Mouse (Mus musculus): Measurements from ENCODE around the gene Mmp9. TPM values are rescaled to one million over a fixed set of nuclear protein-coding genes. Genes with fewer than 3 reads are reported as not detected.
A peak's percentile ranks its signal among the peaks of the same experiment; 100 is the strongest.

The Mmp9 gene
- polyA plus RNA-seq, 1 experiment from 2014 or later: 1.2 TPM

DNA sequence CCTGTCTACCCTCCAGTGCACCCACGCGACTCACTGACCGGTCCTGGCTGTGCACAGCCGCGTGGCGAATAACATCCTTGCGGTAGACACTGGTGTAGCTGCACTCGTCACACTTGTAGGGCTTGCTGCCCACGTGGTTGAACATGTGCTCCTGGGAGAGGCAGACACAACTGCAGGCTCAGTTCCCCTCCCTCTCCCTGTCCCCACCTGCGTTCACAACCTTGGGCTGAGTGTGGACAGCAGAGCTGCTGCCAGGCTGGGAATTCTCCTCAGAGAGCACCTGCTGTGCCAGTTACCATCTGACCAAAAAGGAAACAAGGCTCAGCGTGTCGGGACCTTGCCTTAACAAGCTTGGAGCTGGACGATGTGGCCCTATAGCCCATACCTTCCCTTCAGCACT, 39.2 kb upstream of the Mmp9 start:
- Histone ChIP-seq H3K9ac (no peak overlapping the region), H3K4me2 (no peak overlapping the region), H3K27me3 (no peaks in the 10 kb centered on the region), H3K9me3 (replicated peaks) (peaks cover 7% of the 10 kb centered on the region), H3K36me3 (peaks cover 100% of the 10 kb centered on the region), H3K4me1 (replicated peaks) (peaks cover 9% of the 10 kb centered on the region), H3K27ac (no peak overlapping the region), H3K4me3 (replicated peaks) (no peak overlapping the region)
- ATAC-seq (ENCODE audit: low read depth) (no peak), DNase-seq (no peak)
- WGBS (ENCODE audit: insufficient replicate concordance): 89% methylated on average over 13 of the region's 13 CpGs

GRCm38 (mm10) chr2:164903496-164903895, 37.1 kb upstream of the Mmp9 start:
- peaks cover 13% of the 10 kb centered on the region for H3K9me3 ChIP-seq (replicated peaks)
- H3K4me2 ChIP-seq: no peak overlapping the region
- ATAC-seq (ENCODE audit: low read depth) (no peak), DNase-seq (no peak)
- no peak overlapping the region for H3K4me3 ChIP-seq (replicated peaks)
- 43% methylated on average over 1 of the region's 1 CpGs for WGBS (ENCODE audit: insufficient replicate concordance)
- no peak overlapping the region for H3K9ac ChIP-seq
- H3K27ac ChIP-seq: no peak overlapping the region
- no peaks in the 10 kb centered on the region for H3K27me3 ChIP-seq
- H3K36me3 ChIP-seq: peaks cover 100% of the 10 kb centered on the region
- H3K4me1 ChIP-seq (replicated peaks): peaks cover 9% of the 10 kb centered on the region

GRCm38 (mm10) chr2:164906071-164906470, 34.5 kb upstream of the Mmp9 start:
- H3K9me3 ChIP-seq (replicated peaks): peaks cover 13% of the 10 kb centered on the region
- H3K27ac ChIP-seq: no peak overlapping the region
- no peak overlapping the region for H3K9ac ChIP-seq
- 95% methylated on average over 4 of the region's 4 CpGs for WGBS (ENCODE audit: insufficient replicate concordance)
- peaks cover 84% of the 10 kb centered on the region for H3K36me3 ChIP-seq
- ATAC-seq (ENCODE audit: low read depth) (no peak), DNase-seq (no peak)
- no peak overlapping the region for H3K4me2 ChIP-seq
- no peak overlapping the region for H3K4me3 ChIP-seq (replicated peaks)
- H3K4me1 ChIP-seq (replicated peaks): peaks cover 23% of the 10 kb centered on the region
- no peaks in the 10 kb centered on the region for H3K27me3 ChIP-seq

DNA sequence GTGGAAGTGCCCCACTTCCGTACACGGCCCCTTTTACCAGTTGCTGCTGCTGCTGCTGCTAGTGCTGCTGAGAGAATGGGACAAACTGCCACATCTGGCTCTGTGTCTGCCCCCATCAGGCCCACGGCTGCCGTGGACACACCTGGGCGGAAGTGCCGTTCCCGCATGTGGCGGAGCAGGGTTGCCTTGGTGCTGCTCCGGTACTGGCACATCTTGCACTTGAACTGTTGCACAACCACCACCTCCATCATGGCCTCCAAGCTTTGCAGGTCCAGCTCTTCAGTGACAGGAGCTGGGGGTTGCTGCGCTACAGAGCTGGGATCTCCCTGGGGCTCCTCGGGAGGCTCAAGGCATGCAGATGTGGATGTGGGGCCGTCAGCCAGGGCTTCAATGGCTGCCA, 33.1 kb upstream of the Mmp9 start:
- Histone ChIP-seq H3K4me3 (replicated peaks) (no peak overlapping the region), H3K27ac (no peak overlapping the region), H3K27me3 (no peaks in the 10 kb centered on the region), H3K9ac (no peak overlapping the region), H3K4me1 (replicated peaks) (peaks cover 29% of the 10 kb centered on the region), H3K9me3 (replicated peaks) (peaks cover 13% of the 10 kb centered on the region), H3K4me2 (no peak overlapping the region), H3K36me3 (peaks cover 69% of the 10 kb centered on the region)
- WGBS (ENCODE audit: insufficient replicate concordance): 94% methylated on average over 12 of the region's 12 CpGs
- ATAC-seq (ENCODE audit: low read depth) (no peak), DNase-seq (no peak)

DNA sequence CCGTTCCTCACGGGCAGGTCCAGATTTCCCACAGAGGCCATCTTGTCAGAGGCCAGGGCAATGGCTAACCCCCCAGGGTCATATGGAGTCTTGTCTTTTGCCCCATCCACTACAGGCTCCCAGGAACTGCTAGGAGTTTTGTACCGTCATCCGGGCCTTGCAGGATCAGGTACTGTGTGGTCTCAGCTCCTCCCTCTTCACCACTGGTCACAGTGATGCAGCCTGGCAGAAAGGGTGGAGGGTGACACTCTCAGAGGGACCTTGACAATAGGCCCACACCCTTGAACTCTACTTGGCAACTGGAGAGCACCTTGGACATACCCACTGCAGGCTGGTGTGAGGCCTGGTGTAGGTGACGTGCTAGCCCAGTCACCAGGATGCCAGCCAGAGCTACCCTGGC, 32.6 kb upstream of the Mmp9 start:
- 96% methylated on average over 5 of the region's 5 CpGs for WGBS (ENCODE audit: insufficient replicate concordance)
- Histone ChIP-seq H3K36me3 (peaks cover 64% of the 10 kb centered on the region), H3K27ac (no peak overlapping the region), H3K9ac (no peak overlapping the region), H3K4me1 (replicated peaks) (peaks cover 34% of the 10 kb centered on the region), H3K27me3 (no peaks in the 10 kb centered on the region), H3K4me3 (replicated peaks) (no peak overlapping the region), H3K4me2 (no peak overlapping the region), H3K9me3 (replicated peaks) (peaks cover 13% of the 10 kb centered on the region)
- no peak for ATAC-seq (ENCODE audit: low read depth)
- no peak for DNase-seq

- Histone ChIP-seq H3K9ac (peak overlapping the region; percentile 95; the same call in 1 of the 2 replicates), H3K4me2 (peak overlapping the region; percentile 82)
Measured at GRCm38 (mm10) chr2:164909100-164909499, 31.5 kb upstream of the Mmp9 start.

GRCm38 (mm10) chr2:164909542-164909941, 31.0 kb upstream of the Mmp9 start:
- DNase-seq: peak; percentile 50
- no peak for ATAC-seq (ENCODE audit: low read depth)

More at GRCm38 (mm10) chr2:164909100-164909499, 31.5 kb upstream of the Mmp9 start:
- H3K4me3 ChIP-seq (replicated peaks): peak overlapping the region; percentile 91
- H3K27me3 ChIP-seq: no peaks in the 10 kb centered on the region
- peak overlapping the region; percentile 93; the same call in 1 of the 2 replicates for H3K27ac ChIP-seq
- peaks cover 13% of the 10 kb centered on the region for H3K9me3 ChIP-seq (replicated peaks)
- ATAC-seq (ENCODE audit: low read depth): no peak
- peaks cover 53% of the 10 kb centered on the region for H3K36me3 ChIP-seq
- peaks cover 45% of the 10 kb centered on the region for H3K4me1 ChIP-seq (replicated peaks)
- 77% methylated on average over 3 of the region's 3 CpGs for WGBS (ENCODE audit: insufficient replicate concordance)
- DNase-seq: no peak

DNA sequence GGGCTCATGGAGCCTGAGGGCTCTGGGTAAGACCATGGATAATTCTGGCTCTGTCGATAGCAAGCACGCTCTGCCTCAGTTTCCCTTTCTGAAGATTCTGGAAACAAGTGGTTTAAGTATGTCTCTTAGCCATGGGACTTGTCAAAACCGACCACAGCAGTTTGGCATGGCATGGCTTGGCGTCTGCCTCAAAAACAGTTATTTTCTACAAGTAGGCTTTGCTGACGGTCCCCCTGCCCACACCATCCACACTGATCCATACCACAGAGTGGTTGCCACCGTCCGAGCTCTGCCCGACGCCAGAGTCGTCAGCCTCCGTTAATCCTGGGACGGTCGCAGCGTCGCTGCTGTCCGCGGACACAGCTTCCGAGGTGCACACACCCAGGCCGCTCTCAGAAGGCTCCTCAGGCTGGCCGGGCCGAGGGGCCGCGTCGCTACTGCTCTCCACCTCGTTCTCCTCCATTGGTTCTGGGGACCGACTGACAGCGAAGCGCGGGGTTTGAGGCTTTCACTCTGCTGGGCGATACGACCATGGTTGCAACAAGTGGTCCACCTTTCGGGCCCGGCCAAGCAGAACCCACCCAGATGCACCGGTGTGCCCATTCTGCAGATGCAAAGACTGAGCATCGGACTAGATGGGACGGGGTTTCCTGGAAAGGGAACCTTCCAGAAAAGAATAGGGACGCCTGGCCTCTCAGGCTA, 30.1 kb upstream of the Mmp9 start:
- H3K36me3 ChIP-seq: peaks cover 39% of the 10 kb centered on the region
- H3K4me3 ChIP-seq (replicated peaks): peak overlapping the region; percentile 91
- peak overlapping the region; percentile 82 for H3K4me2 ChIP-seq
- peaks cover 44% of the 10 kb centered on the region for H3K4me1 ChIP-seq (replicated peaks)
- peaks cover 13% of the 10 kb centered on the region for H3K9me3 ChIP-seq (replicated peaks)
- 2% methylated on average over 37 of the region's 37 CpGs for WGBS (ENCODE audit: insufficient replicate concordance)
- H3K9ac ChIP-seq: peak overlapping the region; percentile 95
- no peak for DNase-seq
- ATAC-seq (ENCODE audit: low read depth): peak; percentile 51
- H3K27ac ChIP-seq: peak overlapping the region; percentile 93
- H3K27me3 ChIP-seq: no peaks in the 10 kb centered on the region

More at GRCm38 (mm10) chr2:164909542-164909941, 31.0 kb upstream of the Mmp9 start:
- Histone ChIP-seq H3K36me3 (peaks cover 49% of the 10 kb centered on the region), H3K27me3 (no peaks in the 10 kb centered on the region), H3K9me3 (replicated peaks) (peaks cover 13% of the 10 kb centered on the region), H3K9ac (peak overlapping the region; percentile 95), H3K4me3 (replicated peaks) (peak overlapping the region; percentile 91), H3K4me1 (replicated peaks) (peaks cover 48% of the 10 kb centered on the region), H3K27ac (peak overlapping the region; percentile 93), H3K4me2 (peak overlapping the region; percentile 82)
- WGBS (ENCODE audit: insufficient replicate concordance): 76% methylated on average over 1 of the region's 1 CpGs

GRCm38 (mm10) chr2:164911086-164912048, 29.2 kb upstream of the Mmp9 start, which contains the start of gene Zfp335:
Gene Zfp335, minus strand, starts transcription at chr2:164911757.
- Histone ChIP-seq H3K4me2 (peak within 1 kb of the TSS; percentile 82), H3K36me3 (peaks cover 31% of the 10 kb centered on the region), H3K9ac (peak within 1 kb of the TSS; percentile 95), H3K4me3 (replicated peaks) (peak within 1 kb of the TSS; percentile 91), H3K9me3 (replicated peaks) (peaks cover 7% of the 10 kb centered on the region), H3K27me3 (no peaks in the 10 kb centered on the region), H3K4me1 (replicated peaks) (peaks cover 44% of the 10 kb centered on the region), H3K27ac (peak within 1 kb of the TSS; percentile 93)
- under 1% methylated on average over 89 of the region's 91 CpGs for WGBS (ENCODE audit: insufficient replicate concordance)
- DNase-seq (peak; percentile 89), ATAC-seq (ENCODE audit: low read depth) (peak; percentile 82)

GRCm38 (mm10) chr2:164912151-164912550, 28.4 kb upstream of the Mmp9 start:
- Histone ChIP-seq H3K27ac (peak overlapping the region; percentile 93), H3K9ac (peak overlapping the region; percentile 95), H3K9me3 (replicated peaks) (peaks cover under 1% of the 10 kb centered on the region; the same call in 1 of the 2 replicates), H3K4me1 (replicated peaks) (peaks cover 44% of the 10 kb centered on the region), H3K27me3 (no peaks in the 10 kb centered on the region), H3K4me3 (replicated peaks) (peak overlapping the region; percentile 91), H3K4me2 (peak overlapping the region; percentile 82), H3K36me3 (peaks cover 23% of the 10 kb centered on the region)
- ATAC-seq (ENCODE audit: low read depth): peak; percentile 35
- 3% methylated on average over 12 of the region's 12 CpGs for WGBS (ENCODE audit: insufficient replicate concordance)
- DNase-seq: no peak

Measured in liver, embryonic 13.5 days (tissue).